Mouse (Mus musculus): ENCODE measurements around the gene Sh3d19. TPM values are rescaled to one million over a fixed set of nuclear protein-coding genes. Genes with fewer than 3 reads are reported as not detected.
A peak's percentile ranks its signal among the peaks of the same experiment; 100 is the strongest.

The Sh3d19 gene
- polyA plus RNA-seq, 1 experiment from 2014 or later = 14.0 TPM

GRCm38 (mm10) chr3:86069646-86070250 lies 98.8 kb downstream of the Sh3d19 start:
- H3K4me1 ChIP-seq (ENCODE audit: control insufficient read depth, insufficient read depth, low read depth, low read length) = no peaks in the 10 kb centered on the region
- no peaks in the 10 kb centered on the region for H3K27me3 ChIP-seq (replicated peaks; ENCODE audit: control insufficient read depth, insufficient read depth, low read length)
- no peak for ATAC-seq
- H3K36me3 ChIP-seq (ENCODE audit: control insufficient read depth, insufficient read depth, low read length) = no peaks in the 10 kb centered on the region
- H3K9me3 ChIP-seq (ENCODE audit: control insufficient read depth, low read length) = no peaks in the 10 kb centered on the region
- 92% methylated on average over 11 of the region's 11 CpGs for WGBS
- H3K27ac ChIP-seq (ENCODE audit: low read depth, low read length) = no peak overlapping the region
- no peak overlapping the region for H3K4me3 ChIP-seq (ENCODE audit: low read length)
- no peak overlapping the region for H3K9ac ChIP-seq (ENCODE audit: low read depth, low read length)
- H3K4me2 ChIP-seq (ENCODE audit: low read length) = no peak overlapping the region

- ATAC-seq = peak; percentile 30; the same call in 1 of the 2 replicates
- WGBS = 82% methylated on average over 7 of the region's 7 CpGs
- Histone ChIP-seq H3K27ac (ENCODE audit: low read depth, low read length) (peak overlapping the region; percentile 3; the same call in 1 of the 2 replicates), H3K27me3 (replicated peaks; ENCODE audit: control insufficient read depth, insufficient read depth, low read length) (no peaks in the 10 kb centered on the region), H3K9ac (ENCODE audit: low read depth, low read length) (no peak overlapping the region), H3K4me2 (ENCODE audit: low read length) (no peak overlapping the region), H3K4me1 (ENCODE audit: control insufficient read depth, insufficient read depth, low read depth, low read length) (no peaks in the 10 kb centered on the region), H3K36me3 (ENCODE audit: control insufficient read depth, insufficient read depth, low read length) (no peaks in the 10 kb centered on the region), H3K9me3 (ENCODE audit: control insufficient read depth, low read length) (no peaks in the 10 kb centered on the region), H3K4me3 (ENCODE audit: low read length) (no peak overlapping the region)
Observed at GRCm38 (mm10) chr3:86070799-86071198, 99.9 kb downstream of the Sh3d19 start.

- no peaks in the 10 kb centered on the region for H3K4me1 ChIP-seq (ENCODE audit: control insufficient read depth, insufficient read depth, low read depth, low read length)
- H3K4me2 ChIP-seq (ENCODE audit: low read length) = no peak overlapping the region
- 72% methylated on average over 3 of the region's 3 CpGs for WGBS
- H3K4me3 ChIP-seq (ENCODE audit: low read length) = no peak overlapping the region
- no peak overlapping the region for H3K9ac ChIP-seq (ENCODE audit: low read depth, low read length)
- no peaks in the 10 kb centered on the region for H3K9me3 ChIP-seq (ENCODE audit: control insufficient read depth, low read length)
- ATAC-seq = no peak
- no peaks in the 10 kb centered on the region for H3K27me3 ChIP-seq (replicated peaks; ENCODE audit: control insufficient read depth, insufficient read depth, low read length)
- no peaks in the 10 kb centered on the region for H3K36me3 ChIP-seq (ENCODE audit: control insufficient read depth, insufficient read depth, low read length)
- H3K27ac ChIP-seq (ENCODE audit: low read depth, low read length) = no peak overlapping the region
Observed at GRCm38 (mm10) chr3:86072066-86072465, 101.2 kb downstream of the Sh3d19 start.

- H3K4me2 ChIP-seq (ENCODE audit: low read length) = no peak overlapping the region
- H3K9me3 ChIP-seq (ENCODE audit: control insufficient read depth, low read length) = no peaks in the 10 kb centered on the region
- H3K36me3 ChIP-seq (ENCODE audit: control insufficient read depth, insufficient read depth, low read length) = no peaks in the 10 kb centered on the region
- H3K9ac ChIP-seq (ENCODE audit: low read depth, low read length) = no peak overlapping the region
- ATAC-seq = no peak
- H3K4me3 ChIP-seq (ENCODE audit: low read length) = no peak overlapping the region
- WGBS = 80% methylated on average over 5 of the region's 5 CpGs
- no peaks in the 10 kb centered on the region for H3K27me3 ChIP-seq (replicated peaks; ENCODE audit: control insufficient read depth, insufficient read depth, low read length)
- H3K27ac ChIP-seq (ENCODE audit: low read depth, low read length) = no peak overlapping the region
- H3K4me1 ChIP-seq (ENCODE audit: control insufficient read depth, insufficient read depth, low read depth, low read length) = no peaks in the 10 kb centered on the region
Observed at GRCm38 (mm10) chr3:86072889-86073288, 102.0 kb downstream of the Sh3d19 start.

- Histone ChIP-seq H3K4me3 (ENCODE audit: low read length) (no peak overlapping the region), H3K4me1 (ENCODE audit: control insufficient read depth, insufficient read depth, low read depth, low read length) (no peaks in the 10 kb centered on the region), H3K9ac (ENCODE audit: low read depth, low read length) (no peak overlapping the region), H3K27ac (ENCODE audit: low read depth, low read length) (no peak overlapping the region), H3K36me3 (ENCODE audit: control insufficient read depth, insufficient read depth, low read length) (no peaks in the 10 kb centered on the region), H3K9me3 (ENCODE audit: control insufficient read depth, low read length) (no peaks in the 10 kb centered on the region), H3K27me3 (replicated peaks; ENCODE audit: control insufficient read depth, insufficient read depth, low read length) (no peaks in the 10 kb centered on the region), H3K4me2 (ENCODE audit: low read length) (no peak overlapping the region)
- 90% methylated on average over 5 of the region's 5 CpGs for WGBS
- ATAC-seq = no peak
Observed at GRCm38 (mm10) chr3:86075593-86075992, 104.7 kb downstream of the Sh3d19 start.

- Histone ChIP-seq H3K9me3 (ENCODE audit: control insufficient read depth, low read length) (no peaks in the 10 kb centered on the region), H3K4me3 (ENCODE audit: low read length) (no peak overlapping the region), H3K36me3 (ENCODE audit: control insufficient read depth, insufficient read depth, low read length) (no peaks in the 10 kb centered on the region), H3K27me3 (replicated peaks; ENCODE audit: control insufficient read depth, insufficient read depth, low read length) (no peaks in the 10 kb centered on the region), H3K27ac (ENCODE audit: low read depth, low read length) (no peak overlapping the region), H3K4me2 (ENCODE audit: low read length) (no peak overlapping the region), H3K4me1 (ENCODE audit: control insufficient read depth, insufficient read depth, low read depth, low read length) (no peaks in the 10 kb centered on the region), H3K9ac (ENCODE audit: low read depth, low read length) (no peak overlapping the region)
- ATAC-seq = no peak
- 84% methylated on average over 14 of the region's 14 CpGs for WGBS
Observed at GRCm38 (mm10) chr3:86076511-86077283, 105.8 kb downstream of the Sh3d19 start.

- no peak overlapping the region for H3K27ac ChIP-seq (ENCODE audit: low read depth, low read length)
- WGBS = 95% methylated on average over 8 of the region's 8 CpGs
- ATAC-seq = no peak
Observed at GRCm38 (mm10) chr3:86083051-86083450, 112.1 kb downstream of the Sh3d19 start.

GRCm38 (mm10) chr3:86085001-86085400 lies 114.1 kb downstream of the Sh3d19 start:
- no peak for ATAC-seq
- H3K4me1 ChIP-seq (ENCODE audit: control insufficient read depth, insufficient read depth, low read depth, low read length) = no peaks in the 10 kb centered on the region
- no peak overlapping the region for H3K9ac ChIP-seq (ENCODE audit: low read depth, low read length)
- 90% methylated on average over 19 of the region's 19 CpGs for WGBS
- no peak overlapping the region for H3K4me3 ChIP-seq (ENCODE audit: low read length)
- H3K9me3 ChIP-seq (ENCODE audit: control insufficient read depth, low read length) = no peaks in the 10 kb centered on the region
- no peak overlapping the region for H3K27ac ChIP-seq (ENCODE audit: low read depth, low read length)
- no peak overlapping the region for H3K4me2 ChIP-seq (ENCODE audit: low read length)
- no peaks in the 10 kb centered on the region for H3K36me3 ChIP-seq (ENCODE audit: control insufficient read depth, insufficient read depth, low read length)
- H3K27me3 ChIP-seq (replicated peaks; ENCODE audit: control insufficient read depth, insufficient read depth, low read length) = no peaks in the 10 kb centered on the region

More at GRCm38 (mm10) chr3:86083051-86083450, 112.1 kb downstream of the Sh3d19 start:
- no peaks in the 10 kb centered on the region for H3K4me1 ChIP-seq (ENCODE audit: control insufficient read depth, insufficient read depth, low read depth, low read length)
- H3K36me3 ChIP-seq (ENCODE audit: control insufficient read depth, insufficient read depth, low read length) = no peaks in the 10 kb centered on the region
- no peak overlapping the region for H3K4me3 ChIP-seq (ENCODE audit: low read length)
- H3K9me3 ChIP-seq (ENCODE audit: control insufficient read depth, low read length) = no peaks in the 10 kb centered on the region
- H3K9ac ChIP-seq (ENCODE audit: low read depth, low read length) = no peak overlapping the region
- no peak overlapping the region for H3K4me2 ChIP-seq (ENCODE audit: low read length)
- no peaks in the 10 kb centered on the region for H3K27me3 ChIP-seq (replicated peaks; ENCODE audit: control insufficient read depth, insufficient read depth, low read length)

- Histone ChIP-seq H3K9me3 (ENCODE audit: control insufficient read depth, low read length) (no peaks in the 10 kb centered on the region), H3K4me3 (ENCODE audit: low read length) (no peak overlapping the region), H3K36me3 (ENCODE audit: control insufficient read depth, insufficient read depth, low read length) (no peaks in the 10 kb centered on the region), H3K4me2 (ENCODE audit: low read length) (no peak overlapping the region), H3K9ac (ENCODE audit: low read depth, low read length) (no peak overlapping the region), H3K27me3 (replicated peaks; ENCODE audit: control insufficient read depth, insufficient read depth, low read length) (no peaks in the 10 kb centered on the region), H3K4me1 (ENCODE audit: control insufficient read depth, insufficient read depth, low read depth, low read length) (peaks cover 2% of the 10 kb centered on the region; the same call in 1 of the 2 replicates), H3K27ac (ENCODE audit: low read depth, low read length) (no peak overlapping the region)
- WGBS = 59% methylated on average over 3 of the region's 3 CpGs
- ATAC-seq = no peak
Observed at GRCm38 (mm10) chr3:86087872-86088271, 117.0 kb downstream of the Sh3d19 start.

Data from hindbrain, embryonic 16.5 days (tissue).